Mouse (Mus musculus) layer of hippocampus, adult 18-20 months (tissue): Measurements from ENCODE around the gene Lrch3. TPM values are rescaled to one million over a fixed set of nuclear protein-coding genes. Genes with fewer than 3 reads are reported as not detected.

Source experiments
- DNase-seq, 2 experiments: peaks; one replicate each; pipeline ENCODE4 v3.0.0; 2022; ENCODE audit warnings: low spot score in 2 of 2
- total RNA-seq, 2 experiments: library from RNA; stranded (reverse); gene quantifications; 2 replicates each; pipeline ENCODE4 v1.2.3; 2021

Gene Lrch3
- total RNA-seq, 2 experiments from 2014 or later, result 37.3 to 39.6 TPM

- DNase-seq, result no peak
Observed at GRCm38 (mm10) chr16:32980227-32980626, 66.3 kb downstream of the Lrch3 start.

- no peak for DNase-seq
Observed at GRCm38 (mm10) chr16:32981405-32981804, 67.5 kb downstream of the Lrch3 start.

- no peak for DNase-seq
Observed at GRCm38 (mm10) chr16:32984631-32985030, 70.7 kb downstream of the Lrch3 start.

DNA sequence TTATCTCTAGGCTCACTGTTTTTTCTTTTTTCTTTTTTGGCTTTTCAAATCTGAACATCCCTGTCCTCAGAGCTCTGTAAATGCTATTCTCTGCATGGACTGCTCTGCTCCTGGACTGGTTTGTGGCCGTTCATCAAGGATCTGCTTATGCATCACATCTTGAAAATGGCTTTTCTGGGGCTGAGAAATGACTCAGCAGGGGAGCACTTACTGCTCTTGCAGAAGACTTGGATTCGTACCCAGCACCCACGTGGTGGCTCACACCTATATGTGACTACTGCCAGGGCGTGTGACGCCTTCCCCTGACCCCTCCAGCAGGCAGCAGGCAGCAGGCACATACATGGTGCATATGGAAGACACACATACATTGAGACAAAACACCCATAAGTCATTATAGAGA, 78.3 kb downstream of the Lrch3 start:
- DNase-seq, result no peak

- DNase-seq, result no peak
Observed at GRCm38 (mm10) chr16:33005216-33005615, 91.3 kb downstream of the Lrch3 start.

GRCm38 (mm10) chr16:33006888-33007287, 93.0 kb downstream of the Lrch3 start:
- no peak for DNase-seq

GRCm38 (mm10) chr16:33007436-33007835, 93.5 kb downstream of the Lrch3 start:
- no peak for DNase-seq

GRCm38 (mm10) chr16:33010166-33010565, 96.3 kb downstream of the Lrch3 start:
- DNase-seq, result peak in 1 of 2 experiments; percentile 29

DNA sequence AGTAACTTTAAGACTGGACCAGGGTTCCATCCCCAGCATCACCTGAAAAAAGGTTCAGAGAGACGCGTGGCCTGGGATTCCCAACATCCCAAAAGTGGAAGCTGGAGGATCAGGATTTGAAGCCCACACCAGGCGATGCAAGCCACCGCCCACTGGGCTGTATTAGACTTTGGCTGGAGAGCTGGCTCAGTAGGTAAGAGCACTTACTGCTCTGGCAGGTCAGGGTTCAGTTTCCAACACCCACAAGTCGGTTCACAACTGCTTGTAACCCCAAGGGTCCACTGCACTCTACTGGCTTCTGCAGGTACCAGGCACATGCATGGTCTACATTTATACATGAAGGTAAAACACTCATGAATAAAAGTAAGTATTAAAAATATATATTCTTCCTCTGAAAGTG, 99.9 kb downstream of the Lrch3 start:
- DNase-seq, result no peak

DNA sequence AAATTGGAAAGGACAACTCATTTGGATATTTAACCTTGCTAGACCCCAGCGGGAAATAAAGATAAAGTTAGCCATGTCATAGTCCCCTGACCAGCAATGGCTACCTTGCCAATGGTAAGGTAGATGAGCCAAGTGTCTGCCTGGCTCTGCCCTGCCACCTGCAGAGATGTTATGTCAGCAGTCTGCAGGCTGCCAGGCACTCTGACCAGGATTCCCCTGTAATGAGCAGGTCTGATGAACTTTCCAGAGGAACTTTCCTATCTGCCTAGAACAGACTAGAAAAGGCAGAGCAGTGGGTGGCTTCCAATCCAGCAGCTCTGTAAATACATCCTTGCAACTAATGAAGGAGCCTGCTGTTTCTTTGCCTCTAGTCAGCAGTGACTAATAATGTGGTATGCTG, 101.0 kb downstream of the Lrch3 start:
- DNase-seq, result no peak

GRCm38 (mm10) chr16:33015396-33015907, 101.6 kb downstream of the Lrch3 start:
- DNase-seq, result no peak

- DNase-seq, result no peak
Observed at GRCm38 (mm10) chr16:33015986-33016385, 102.1 kb downstream of the Lrch3 start.

GRCm38 (mm10) chr16:33017677-33018349, 103.9 kb downstream of the Lrch3 start:
- DNase-seq, result no peak

DNA sequence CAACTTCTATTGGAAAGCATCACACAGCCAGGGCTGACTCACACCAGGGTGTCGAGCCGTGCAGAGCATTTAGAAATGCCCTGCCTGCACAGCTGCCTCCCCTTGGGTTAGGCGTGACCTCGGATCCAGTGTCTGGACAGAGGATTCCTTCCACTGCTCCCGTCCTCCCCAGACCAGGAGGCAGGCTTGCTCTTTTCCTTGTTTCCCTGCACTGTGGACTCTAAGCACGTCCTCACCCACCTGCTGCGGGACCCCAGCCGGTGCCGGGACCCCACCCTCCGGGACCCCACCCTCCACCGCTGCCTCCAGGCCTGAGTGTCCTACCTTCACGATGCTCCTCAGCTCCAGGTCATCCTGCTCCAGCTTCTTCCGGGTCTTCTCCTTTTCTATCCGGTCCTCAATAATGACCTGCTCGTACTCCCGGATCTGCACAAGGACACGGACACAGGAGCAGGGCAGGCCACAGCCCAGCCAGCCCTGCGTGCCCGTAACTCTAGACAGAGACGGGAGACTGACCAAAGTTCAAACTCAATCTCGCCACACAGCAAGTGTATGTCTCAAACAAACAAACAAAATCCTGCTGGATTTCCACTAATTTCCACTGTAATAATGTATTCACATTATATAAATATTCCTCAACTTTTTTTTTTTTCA, 105.3 kb downstream of the Lrch3 start:
- DNase-seq, result no peak

DNA sequence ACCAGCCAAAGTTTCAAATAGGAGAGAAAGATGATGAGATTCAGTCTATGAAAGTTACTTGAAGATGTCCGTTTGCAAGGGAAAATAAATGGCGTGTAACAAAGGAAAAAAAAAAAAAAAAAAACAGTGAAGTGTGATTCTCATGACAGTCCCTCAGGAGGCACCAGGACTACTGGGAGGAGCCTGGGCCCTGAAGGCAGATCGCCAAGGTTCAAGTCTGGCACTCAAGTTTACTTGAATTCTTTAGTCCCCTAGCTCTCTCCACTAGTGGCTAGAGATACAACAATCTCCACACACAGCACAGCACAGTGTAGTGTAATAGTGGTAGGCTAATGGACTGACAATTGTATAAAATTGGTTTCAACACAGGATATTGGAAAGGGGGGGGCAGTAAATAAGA, 107.5 kb downstream of the Lrch3 start:
- no peak for DNase-seq

DNA sequence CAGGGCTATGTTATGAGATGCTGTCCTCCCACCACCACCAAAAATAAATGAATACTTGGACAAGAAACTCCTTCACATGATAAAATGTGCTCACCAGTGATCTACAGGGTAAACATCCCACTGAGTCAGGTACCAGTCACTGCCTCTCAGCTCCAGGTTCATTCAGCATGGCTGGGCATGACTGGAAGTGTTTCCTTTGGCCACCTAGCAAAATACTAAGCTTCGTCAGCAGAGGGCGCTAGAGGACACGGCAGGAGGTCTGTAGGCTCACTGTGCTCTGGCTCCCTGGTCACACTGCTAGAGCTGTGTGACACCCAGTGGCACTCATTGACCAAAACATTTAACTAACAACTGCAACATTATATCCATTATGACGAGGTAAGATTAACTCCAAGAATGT, 109.8 kb downstream of the Lrch3 start:
- peak; percentile 68 to 90 for DNase-seq

- peak; percentile 37 to 76 for DNase-seq
Observed at GRCm38 (mm10) chr16:33024456-33025104, 110.7 kb downstream of the Lrch3 start.

- peak in 1 of 2 experiments; percentile 53 for DNase-seq
Observed at GRCm38 (mm10) chr16:33026357-33026756, 112.5 kb downstream of the Lrch3 start.

DNA sequence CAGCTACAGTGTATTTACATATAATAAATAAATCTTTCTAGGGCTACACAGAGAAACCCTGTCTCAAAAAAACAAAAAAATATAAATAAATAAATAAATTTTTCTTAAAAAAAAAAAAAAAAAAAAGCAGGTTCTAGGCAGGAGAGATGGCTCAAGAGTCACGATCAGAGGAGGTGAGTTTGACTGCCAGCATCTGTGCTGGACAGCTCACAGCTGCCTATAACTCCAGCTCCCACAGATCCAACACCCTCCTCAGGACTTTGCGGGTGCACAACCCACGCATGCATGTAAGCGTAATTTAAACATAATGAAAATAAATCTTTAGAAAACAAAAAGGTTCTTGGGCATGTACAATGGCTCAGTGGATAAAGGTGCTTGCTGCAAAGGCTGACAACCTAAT, 122.1 kb downstream of the Lrch3 start:
- DNase-seq, result no peak

- no peak for DNase-seq
Observed at GRCm38 (mm10) chr16:33042682-33043081, 128.8 kb downstream of the Lrch3 start.

DNA sequence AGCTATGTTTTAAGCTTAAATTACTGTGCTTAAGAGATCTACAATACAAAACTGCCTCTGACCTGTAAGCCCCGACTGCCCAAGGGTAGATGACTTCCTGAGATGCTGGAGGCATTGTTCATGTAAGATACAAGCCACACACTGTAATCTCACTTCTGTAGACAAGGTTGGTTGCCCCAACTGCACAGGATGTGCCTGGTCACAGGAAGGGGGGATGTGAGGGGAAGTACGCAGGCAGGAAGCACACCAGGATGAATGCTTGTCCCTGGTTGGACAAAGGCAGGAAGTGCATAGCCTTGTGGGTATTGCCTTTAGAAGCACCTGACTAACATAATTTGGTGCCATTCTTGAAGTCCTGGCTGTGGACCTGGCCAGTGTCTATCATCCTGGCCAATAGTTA, 129.4 kb downstream of the Lrch3 start:
- no peak for DNase-seq

DNA sequence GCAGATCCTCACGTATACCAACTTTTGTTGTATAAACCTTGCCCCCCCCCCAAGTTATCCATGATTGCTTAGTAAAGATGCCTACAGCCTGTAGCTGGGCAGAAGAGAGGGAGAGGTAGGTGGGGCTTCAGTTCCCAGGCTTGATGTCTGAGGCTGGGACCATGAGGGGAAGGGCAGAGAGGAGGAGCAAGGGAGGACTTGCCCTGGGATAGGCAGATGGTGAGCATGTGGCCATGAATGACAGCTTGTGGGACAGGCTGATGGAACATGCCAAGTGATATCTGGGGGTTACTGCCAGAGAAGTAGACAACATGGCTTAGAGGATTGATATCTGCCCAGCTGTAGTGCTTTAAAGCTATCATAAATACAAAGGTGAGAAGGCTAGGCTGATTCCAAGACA, 134.1 kb downstream of the Lrch3 start:
- DNase-seq, result no peak
